Comparison of ENCODE assay signal across 24 mouse cellular contexts in the genomic region with DNA sequence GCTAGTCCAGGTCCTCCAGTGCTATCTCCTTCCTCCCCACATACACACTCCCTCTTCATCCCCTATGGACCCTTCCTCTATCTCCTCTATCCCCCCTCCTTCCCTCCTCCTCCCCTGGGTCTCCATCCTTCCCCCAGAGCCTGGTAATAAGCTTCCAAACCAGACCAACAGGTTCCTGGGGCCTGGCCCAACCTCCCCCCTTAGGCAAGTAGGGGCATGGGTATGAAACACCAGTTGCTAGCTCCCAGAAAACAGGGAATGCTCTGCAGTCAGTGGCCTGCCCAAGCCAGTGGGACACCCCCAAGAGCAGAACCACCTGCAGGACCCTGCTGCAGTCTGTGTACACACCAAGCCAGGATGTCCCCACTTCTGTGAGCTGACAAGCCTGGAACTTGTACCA. TPM values are rescaled to one million over a fixed set of nuclear protein-coding genes. Genes with fewer than 3 reads are reported as not detected.
"Had no signal": no experiment of that assay in that cellular context is flagged by ENCODE, and none has a peak within 500 bp of the region (broad histone marks: within the 10 kb centered on the region; RNA-seq: fewer than 3 reads in every experiment).

No protein-coding gene starts in this region.

- H3K9ac ChIP-seq: heart, embryonic 13.5 days; heart, embryonic 15.5 days; hindbrain, embryonic 13.5 days; hindbrain, embryonic 15.5 days; kidney, embryonic 15.5 days; limb, embryonic 13.5 days; limb, embryonic 15.5 days had no signal

- H3K9me3 ChIP-seq: heart, embryonic 13.5 days; heart, embryonic 15.5 days; hindbrain, embryonic 13.5 days; hindbrain, embryonic 15.5 days; kidney, embryonic 15.5 days; limb, embryonic 13.5 days; limb, embryonic 15.5 days had no signal

- H3K27me3 ChIP-seq: heart, embryonic 13.5 days; heart, embryonic 15.5 days; kidney, embryonic 15.5 days; limb, embryonic 15.5 days had no signal

- H3K4me1 ChIP-seq: hindbrain, embryonic 13.5 days; hindbrain, embryonic 15.5 days; limb, embryonic 15.5 days had no signal

- H3K4me2 ChIP-seq: heart, embryonic 11.5 days; heart, embryonic 13.5 days; heart, embryonic 15.5 days; hindbrain, embryonic 13.5 days; hindbrain, embryonic 15.5 days; kidney, embryonic 15.5 days; limb, embryonic 13.5 days; limb, embryonic 15.5 days had no signal

- ATAC-seq: hindbrain, postnatal 0 days; intestine, embryonic 16.5 days had no signal

- H3K4me3 ChIP-seq: heart, adult 2 months; heart, embryonic 13.5 days; heart, embryonic 15.5 days; hindbrain, embryonic 13.5 days; hindbrain, embryonic 15.5 days; kidney, embryonic 15.5 days; limb, embryonic 13.5 days; limb, embryonic 15.5 days had no signal

- H3K27ac ChIP-seq: heart, adult 2 months; heart, embryonic 13.5 days; heart, embryonic 15.5 days; hindbrain, embryonic 13.5 days; hindbrain, embryonic 15.5 days; hindbrain, postnatal 0 days; kidney, embryonic 15.5 days; limb, embryonic 13.5 days; limb, embryonic 15.5 days had no signal

- H3K36me3 ChIP-seq: heart, embryonic 13.5 days; heart, embryonic 15.5 days; hindbrain, embryonic 13.5 days; hindbrain, embryonic 15.5 days; kidney, embryonic 15.5 days; limb, embryonic 13.5 days; limb, embryonic 15.5 days had no signal

- DNase-seq: gastrocnemius, postnatal 14 days; gastrocnemius, postnatal 36 days; heart, adult 11 months; heart, adult 2 months; heart, postnatal 14 days; heart, postnatal 36 days; kidney, adult 2 months; kidney, adult 9 months; kidney, postnatal 14 days; kidney, postnatal 36 days; layer of hippocampus, adult 9-11 months; layer of hippocampus, postnatal 36 days; left cerebral cortex, postnatal 4 days had no signal

RNA-seq across cellular contexts. Expression of a gene that starts 11.7 kb away (rescaled TPM):
- polyA plus RNA-seq: gonadal fat pad, adult 2 months; hindbrain, embryonic 13.5 days; hindbrain, embryonic 15.5 days; hindbrain, postnatal 0 days had no signal
